Mouse (Mus musculus) megakaryocyte, embryonic 14.5 days (primary cell): Measurements from ENCODE around the gene Cdx4.

Source experiments
- FLI1 ChIP-seq: IDR thresholded peaks from 2 replicates; pipeline ENCODE4 v1.6.1; 2012; ENCODE audit warnings: low read length, inconsistent platforms, mixed read lengths
- GATA1 ChIP-seq: IDR thresholded peaks from 3 replicates; pipeline ENCODE4 v1.6.1; 2012; ENCODE audit warnings: mixed read lengths, low read length, inconsistent platforms, borderline replicate concordance

- TF ChIP-seq GATA1: no peak
- no peak for TF ChIP-seq FLI1
Measured at GRCm38 (mm10) chrX:103341369-103342113, 20.3 kb downstream of the Cdx4 start.
